Mouse (Mus musculus) lung, postnatal 0 days (tissue): ENCODE data around the gene Tab2. TPM values are rescaled to one million over a fixed set of nuclear protein-coding genes. Genes with fewer than 3 reads are reported as not detected.

Experiments used
- ATAC-seq: fragments of 200-750 bp; cut with Nextera tagmentation; 2 replicates; pipeline ENCODE4 v1.8.0; 2017; ENCODE audit warnings: moderate library complexity
- DNase-seq: peaks from one replicate; pipeline ENCODE4 v3.0.0-alpha.2; 2016; ENCODE audit warnings: low spot score
- H3K27ac ChIP-seq: fragments of 300-500 bp; sonication (generic); 2 replicates; pipeline ENCODE4 v1.5.1; 2014; ENCODE audit warnings: antibody characterized with exemption, mild to moderate bottlenecking, low read length, mixed read lengths
- H3K27me3 ChIP-seq: fragments of 300-500 bp; sonication (generic); replicated peaks from 2 replicates; pipeline ENCODE4 v1.6.1; 2014; ENCODE audit warnings: low read length, mixed read lengths; ENCODE audit not compliant: insufficient read depth
- H3K36me3 ChIP-seq: fragments of 300-500 bp; sonication (generic); 2 replicates; pipeline ENCODE4 v1.6.1; 2014; ENCODE audit warnings: low read length, mixed read lengths; ENCODE audit not compliant: insufficient read depth
- H3K4me1 ChIP-seq: fragments of 300-500 bp; sonication (generic); 2 replicates; pipeline ENCODE4 v1.6.1; 2014; ENCODE audit warnings: antibody characterized with exemption, low read depth, low read length, mixed read lengths; ENCODE audit not compliant: insufficient read depth
- H3K4me2 ChIP-seq: fragments of 300-500 bp; sonication (generic); replicated peaks from 2 replicates; pipeline ENCODE4 v1.6.1; 2014; ENCODE audit warnings: low read depth, mild to moderate bottlenecking, low read length, moderate library complexity, mixed read lengths
- H3K4me3 ChIP-seq: fragments of 300-500 bp; sonication (generic); 2 replicates; pipeline ENCODE4 v1.5.1; 2014; ENCODE audit warnings: low read depth, low read length
- H3K9ac ChIP-seq: fragments of 300-500 bp; sonication (generic); replicated peaks from 2 replicates; pipeline ENCODE4 v1.6.1; 2014; ENCODE audit warnings: low read depth, mild to moderate bottlenecking
- H3K9me3 ChIP-seq: fragments of 300-500 bp; sonication (generic); 2 replicates; pipeline ENCODE4 v1.6.1; 2016; ENCODE audit warnings: low read length, mixed read lengths
- CTCF ChIP-seq: IDR thresholded peaks from 2 replicates; pipeline ENCODE4 v1.5.1; 2016; ENCODE audit warnings: antibody characterized with exemption, mild to moderate bottlenecking
- EP300 ChIP-seq: IDR thresholded peaks from 2 replicates; pipeline ENCODE4 v1.6.1; 2016; ENCODE audit warnings: antibody characterized with exemption, mild to moderate bottlenecking, control low read depth
- WGBS: fragments of 180-500 bp; shearing (Covaris S2); extraction: QIAGEN DNeasy Blood & Tissue Kit; methylation state at CpG from one replicate; pipeline ENCODE4 v1.1.7; 2014; 5-methylcytosine and 5-hydroxymethylcytosine counted together
- polyA plus RNA-seq: library from polyadenylated mRNA; unstranded; fragments of >200 nt; fragmentation: Nextera tagmentation; extraction: Ambion mirVana; gene quantifications from 2 replicates; pipeline ENCODE4 v1.2.1, GENCODE M21; 2015

Tab2 gene
- polyA plus RNA-seq, 1 experiment from 2014 or later = 16.8 TPM

DNA sequence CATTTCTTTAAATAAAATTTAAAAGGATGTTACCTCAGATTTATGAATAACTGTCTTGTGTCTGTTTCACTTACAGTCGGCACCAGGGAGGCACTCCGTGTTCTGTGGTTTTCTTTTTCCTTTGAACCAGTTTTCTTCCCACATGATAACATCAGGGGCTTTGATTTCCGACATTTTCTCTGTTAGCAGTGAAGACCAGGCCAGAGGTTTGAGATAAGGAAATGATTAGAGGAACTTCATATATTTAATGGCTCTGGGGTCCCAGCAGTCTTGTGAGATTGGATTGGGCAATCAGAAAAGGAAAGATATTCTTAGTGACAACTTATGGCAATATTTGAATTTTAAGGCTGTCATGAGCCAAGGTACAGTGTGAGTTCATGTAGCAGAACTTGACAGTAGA is 11.1 kb upstream of the Tab2 start:
- WGBS = 47% methylated on average over 3 of the region's 3 CpGs
- H3K27me3 ChIP-seq = no peaks in the 10 kb centered on the region
- H3K9ac ChIP-seq = no peak overlapping the region
- no peak overlapping the region for H3K4me2 ChIP-seq
- no peak for DNase-seq
- no peak overlapping the region for H3K4me3 ChIP-seq
- no peak for TF ChIP-seq CTCF
- TF ChIP-seq EP300 = no peak
- no peaks in the 10 kb centered on the region for H3K9me3 ChIP-seq
- no peak for ATAC-seq
- no peaks in the 10 kb centered on the region for H3K36me3 ChIP-seq
- no peaks in the 10 kb centered on the region for H3K4me1 ChIP-seq
- no peak overlapping the region for H3K27ac ChIP-seq

- no peak for TF ChIP-seq EP300
- no peak for TF ChIP-seq CTCF
- no peak overlapping the region for H3K4me3 ChIP-seq
- no peak for ATAC-seq
- no peaks in the 10 kb centered on the region for H3K36me3 ChIP-seq
- no peak overlapping the region for H3K4me2 ChIP-seq
- H3K9me3 ChIP-seq = no peaks in the 10 kb centered on the region
- H3K27ac ChIP-seq = no peak overlapping the region
- DNase-seq = no peak
- peaks cover 3% of the 10 kb centered on the region; the same call in 1 of the 2 replicates for H3K4me1 ChIP-seq
- 55% methylated on average over 6 of the region's 6 CpGs for WGBS
- H3K9ac ChIP-seq = no peak overlapping the region
- H3K27me3 ChIP-seq = no peaks in the 10 kb centered on the region
These were observed 3.0 kb upstream of the Tab2 start for GRCm38 (mm10) chr10:7959073-7959472.

DNA sequence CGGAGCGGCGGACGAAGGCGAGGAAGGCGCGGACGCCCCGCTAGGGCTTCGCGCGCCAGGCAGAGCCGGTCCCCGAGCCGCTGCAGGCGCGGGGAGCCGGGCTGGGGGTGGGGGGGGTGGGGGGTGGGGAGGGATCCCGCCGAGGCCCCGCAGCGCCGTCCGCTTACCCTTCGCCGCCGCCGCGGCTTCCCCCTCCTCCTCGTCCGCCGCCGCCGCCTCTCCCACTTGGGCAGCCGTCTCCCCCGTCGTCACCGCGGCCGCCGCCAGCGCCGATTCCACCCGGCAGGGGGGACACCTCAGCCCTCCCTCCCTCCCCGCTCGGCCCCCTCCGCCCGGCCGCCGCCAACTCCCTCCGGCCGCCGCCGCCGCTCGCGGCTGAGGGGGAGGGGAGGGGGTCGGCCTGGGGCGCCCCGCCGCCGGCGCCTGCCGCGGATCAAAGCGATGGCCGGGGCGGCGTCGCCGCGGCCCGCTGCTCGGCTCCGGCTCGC is 352 bp downstream of the Tab2 start:
- H3K27ac ChIP-seq = peak overlapping the region; percentile 98
- H3K9ac ChIP-seq = peak overlapping the region; percentile 90
- ATAC-seq (peak; percentile 56), DNase-seq (peak; percentile 55)
- peaks cover 9% of the 10 kb centered on the region; the same call in 1 of the 2 replicates for H3K4me1 ChIP-seq
- no peaks in the 10 kb centered on the region for H3K9me3 ChIP-seq
- H3K4me3 ChIP-seq = peak overlapping the region; percentile 90
- no peaks in the 10 kb centered on the region for H3K36me3 ChIP-seq
- H3K27me3 ChIP-seq = no peaks in the 10 kb centered on the region
- TF ChIP-seq EP300 (no peak), CTCF (no peak)
- H3K4me2 ChIP-seq = peak overlapping the region; percentile 58
- WGBS = 0% methylated on average over 7 of the region's 76 CpGs

DNA sequence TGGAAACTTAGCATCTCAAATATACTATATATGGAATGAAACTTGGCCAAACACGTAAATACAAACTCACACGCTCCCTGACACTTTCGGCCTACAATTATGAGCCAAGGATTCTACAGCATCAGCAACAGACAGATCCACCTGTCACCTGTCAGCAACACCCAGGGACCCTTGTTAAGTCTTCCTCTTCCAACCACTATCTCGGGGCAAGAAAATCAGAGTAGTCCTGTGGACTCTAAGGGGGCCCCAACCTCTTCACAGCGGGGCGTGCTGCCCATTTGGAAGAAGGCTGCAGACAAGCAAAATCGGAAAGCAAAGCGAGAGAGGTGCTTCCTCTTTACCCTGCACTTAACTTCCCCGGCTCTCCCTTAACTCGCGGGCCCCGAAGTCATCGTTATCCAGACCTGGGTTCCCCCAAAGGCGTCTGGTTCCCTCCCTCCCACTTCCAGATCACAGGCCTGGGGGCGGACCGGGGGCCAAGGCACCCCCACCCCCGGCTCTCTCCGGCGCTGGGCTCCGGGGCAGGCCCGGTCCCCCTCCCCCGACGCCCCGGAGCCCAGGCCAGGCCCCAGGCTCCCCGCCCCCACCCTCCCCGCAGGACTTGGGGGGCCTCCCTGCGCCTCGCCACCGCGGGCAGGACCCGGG is 919 bp downstream of the Tab2 start:
- H3K36me3 ChIP-seq = no peaks in the 10 kb centered on the region
- H3K4me2 ChIP-seq = peak overlapping the region; percentile 58
- no peaks in the 10 kb centered on the region for H3K27me3 ChIP-seq
- ATAC-seq (no peak), DNase-seq (peak; percentile 50)
- no peaks in the 10 kb centered on the region for H3K9me3 ChIP-seq
- TF ChIP-seq EP300 (no peak), CTCF (no peak)
- H3K4me1 ChIP-seq = peaks cover 9% of the 10 kb centered on the region; the same call in 1 of the 2 replicates
- H3K4me3 ChIP-seq = peak overlapping the region; percentile 90
- peak overlapping the region; percentile 98 for H3K27ac ChIP-seq
- H3K9ac ChIP-seq = peak overlapping the region; percentile 90
- WGBS = 3% methylated on average over 18 of the region's 31 CpGs

DNA sequence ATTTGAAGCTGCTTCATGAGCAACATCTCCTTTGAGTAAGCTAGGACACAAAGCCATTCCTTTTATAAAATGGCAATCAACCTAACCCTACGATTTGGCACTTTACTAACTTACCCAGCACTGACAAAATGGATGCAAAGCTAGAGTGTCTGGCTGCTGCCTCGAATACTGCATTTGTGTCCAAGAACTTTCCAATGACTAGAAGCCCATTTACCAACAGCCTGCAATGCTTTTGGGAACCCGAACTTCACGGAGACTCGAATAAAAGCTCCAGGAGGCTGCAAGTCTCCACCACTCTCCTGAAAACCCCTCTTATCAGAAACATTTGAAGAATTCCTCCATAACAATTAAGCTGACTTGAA is 1.4 kb downstream of the Tab2 start:
- no peak for TF ChIP-seq EP300
- no peak for TF ChIP-seq CTCF
- Histone ChIP-seq H3K9ac (no peak overlapping the region), H3K9me3 (no peaks in the 10 kb centered on the region), H3K36me3 (no peaks in the 10 kb centered on the region), H3K4me2 (peak overlapping the region; percentile 58), H3K27me3 (no peaks in the 10 kb centered on the region), H3K27ac (0 out of 2 replicates have a peak overlapping the region, but pooled peaks have one; percentile 51), H3K4me3 (peak overlapping the region; percentile 90), H3K4me1 (peaks cover 9% of the 10 kb centered on the region; the same call in 1 of the 2 replicates)
- WGBS = 3% methylated on average over 5 of the region's 5 CpGs
- ATAC-seq = no peak
- DNase-seq = no peak

DNA sequence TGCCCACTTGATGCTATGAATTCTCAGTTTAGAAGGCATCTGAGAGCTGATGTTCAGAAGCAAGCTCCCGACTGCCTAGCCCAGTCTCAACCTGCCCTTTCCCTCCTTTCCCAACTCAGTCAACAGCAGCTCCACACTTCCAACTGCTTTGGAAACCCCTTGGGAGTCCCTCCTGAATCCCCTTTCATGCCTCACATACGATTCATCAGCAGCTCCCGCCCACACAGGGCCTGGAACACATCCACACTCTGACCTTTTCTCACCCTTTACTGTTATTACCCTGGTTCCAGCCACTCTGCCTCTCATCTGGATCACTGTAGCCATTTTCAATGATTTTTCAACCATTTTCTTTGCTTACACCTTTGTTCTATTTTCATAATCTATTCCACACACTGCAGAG is 13.0 kb downstream of the Tab2 start:
- H3K9me3 ChIP-seq = no peaks in the 10 kb centered on the region
- no peak for TF ChIP-seq EP300
- ATAC-seq (no peak), DNase-seq (no peak)
- H3K4me1 ChIP-seq = peaks cover 5% of the 10 kb centered on the region; the same call in 1 of the 2 replicates
- no peaks in the 10 kb centered on the region for H3K27me3 ChIP-seq
- H3K9ac ChIP-seq = no peak overlapping the region
- WGBS = 27% methylated on average over 3 of the region's 3 CpGs
- H3K4me2 ChIP-seq = no peak overlapping the region
- no peaks in the 10 kb centered on the region for H3K36me3 ChIP-seq
- H3K4me3 ChIP-seq = no peak overlapping the region
- no peak overlapping the region for H3K27ac ChIP-seq
